Mouse (Mus musculus): ENCODE data around the gene Necab3. TPM values are rescaled to one million over a fixed set of nuclear protein-coding genes. Genes with fewer than 3 reads are reported as not detected.

Gene Necab3
- polyA plus RNA-seq, 1 experiment from 2014 or later: 0.73 TPM

DNA sequence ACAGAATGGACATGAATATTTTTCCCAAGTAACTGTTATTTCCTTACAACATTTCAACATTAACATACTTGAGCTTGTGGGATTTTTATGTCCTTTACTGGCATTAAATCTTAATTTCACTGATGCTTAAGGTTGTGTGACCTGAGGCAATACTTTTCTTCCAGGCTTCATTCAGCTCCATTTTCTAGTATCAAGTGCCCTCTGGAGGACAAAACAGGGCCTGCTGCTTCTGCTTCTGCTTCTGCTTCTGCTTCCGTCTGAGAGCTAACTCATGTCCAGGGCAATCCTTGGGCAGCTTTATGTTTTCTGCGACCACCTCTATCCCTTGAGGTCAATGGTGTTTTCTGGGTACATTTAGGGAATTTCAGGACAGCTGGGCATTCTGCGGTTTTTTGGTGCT is 19.0 kb downstream of the Necab3 start:
- Histone ChIP-seq H3K4me1 (ENCODE audit: control insufficient read depth, low read depth, low read length) (no peaks in the 10 kb centered on the region; the same call in 1 of the 2 replicates), H3K9ac (ENCODE audit: low read depth, low read length) (no peak overlapping the region), H3K27ac (ENCODE audit: low read length) (no peak overlapping the region)

DNA sequence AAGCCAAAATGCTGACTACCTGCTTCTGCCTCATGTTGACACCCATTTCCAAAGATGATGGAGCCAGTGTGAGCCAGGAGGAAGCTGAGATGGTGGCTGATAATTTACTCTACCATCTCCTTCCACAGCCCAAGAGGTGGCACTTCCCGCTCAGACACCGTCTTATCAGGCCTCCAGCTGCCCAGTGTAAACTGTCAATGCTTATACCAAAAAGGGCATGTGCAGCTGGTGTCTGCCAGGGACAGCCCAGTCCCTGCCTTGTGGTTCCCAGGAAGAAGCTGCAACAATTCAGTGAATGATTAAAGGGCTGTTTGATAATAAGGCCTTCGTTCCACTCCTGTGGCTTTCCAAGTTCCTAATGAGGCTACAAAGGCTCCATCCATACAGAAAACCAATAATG is 20.0 kb downstream of the Necab3 start:
- no peak overlapping the region for H3K4me3 ChIP-seq (ENCODE audit: low read depth, low read length)
- 18% methylated on average over 3 of the region's 3 CpGs for WGBS (ENCODE audit: insufficient replicate concordance)

More for the DNA sequence above, 19.0 kb downstream of the Necab3 start:
- ATAC-seq (ENCODE audit: low read depth): no peak
- H3K9me3 ChIP-seq (replicated peaks; ENCODE audit: control insufficient read depth, low read length): no peaks in the 10 kb centered on the region
- no peak overlapping the region for H3K4me3 ChIP-seq (ENCODE audit: low read depth, low read length)
- H3K36me3 ChIP-seq (ENCODE audit: control insufficient read depth, insufficient read depth): 0 out of 2 replicates have a peak, but pooled peaks cover 4% of the 10 kb centered on the region
- no peaks in the 10 kb centered on the region for H3K27me3 ChIP-seq (ENCODE audit: control insufficient read depth, insufficient read depth, low read depth, low read length)
- 67% methylated on average over 3 of the region's 3 CpGs for WGBS (ENCODE audit: insufficient replicate concordance)
- no peak overlapping the region for H3K4me2 ChIP-seq (ENCODE audit: low read depth, low read length)

DNA sequence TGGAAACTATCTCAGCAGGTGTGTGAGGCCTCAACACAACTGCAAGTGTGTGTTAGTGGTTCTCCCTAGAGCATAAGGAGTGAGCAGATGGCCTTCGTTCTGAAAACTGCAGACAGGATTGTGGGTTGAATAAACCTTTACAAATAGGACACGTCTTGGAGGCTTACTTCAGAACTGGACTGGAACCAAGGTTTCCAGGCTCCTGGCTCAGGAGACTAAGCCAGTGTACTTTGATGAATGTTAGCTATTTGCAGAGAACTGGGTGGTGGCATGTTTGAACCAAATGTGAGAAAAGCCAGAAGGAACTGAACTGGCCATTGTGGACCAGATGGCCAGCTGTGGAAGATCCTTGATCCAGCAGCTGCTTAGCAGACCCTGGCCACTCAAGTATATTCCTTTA is 20.4 kb downstream of the Necab3 start:
- Histone ChIP-seq H3K27ac (ENCODE audit: low read length) (no peak overlapping the region), H3K4me3 (ENCODE audit: low read depth, low read length) (no peak overlapping the region), H3K4me1 (ENCODE audit: control insufficient read depth, low read depth, low read length) (no peaks in the 10 kb centered on the region; the same call in 1 of the 2 replicates), H3K4me2 (ENCODE audit: low read depth, low read length) (no peak overlapping the region), H3K9me3 (replicated peaks; ENCODE audit: control insufficient read depth, low read length) (no peaks in the 10 kb centered on the region), H3K9ac (ENCODE audit: low read depth, low read length) (no peak overlapping the region), H3K36me3 (ENCODE audit: control insufficient read depth, insufficient read depth) (0 out of 2 replicates have a peak, but pooled peaks cover 4% of the 10 kb centered on the region), H3K27me3 (ENCODE audit: control insufficient read depth, insufficient read depth, low read depth, low read length) (no peaks in the 10 kb centered on the region)
- 61% methylated on average over 2 of the region's 2 CpGs for WGBS (ENCODE audit: insufficient replicate concordance)
- ATAC-seq (ENCODE audit: low read depth): no peak

More for the DNA sequence above, 20.0 kb downstream of the Necab3 start:
- H3K27me3 ChIP-seq (ENCODE audit: control insufficient read depth, insufficient read depth, low read depth, low read length): no peaks in the 10 kb centered on the region
- 0 out of 2 replicates have a peak, but pooled peaks have one; percentile 51 for ATAC-seq (ENCODE audit: low read depth)
- no peak overlapping the region for H3K27ac ChIP-seq (ENCODE audit: low read length)
- H3K4me2 ChIP-seq (ENCODE audit: low read depth, low read length): no peak overlapping the region
- H3K36me3 ChIP-seq (ENCODE audit: control insufficient read depth, insufficient read depth): 0 out of 2 replicates have a peak, but pooled peaks cover 4% of the 10 kb centered on the region
- H3K9ac ChIP-seq (ENCODE audit: low read depth, low read length): no peak overlapping the region
- H3K9me3 ChIP-seq (replicated peaks; ENCODE audit: control insufficient read depth, low read length): no peaks in the 10 kb centered on the region
- no peaks in the 10 kb centered on the region; the same call in 1 of the 2 replicates for H3K4me1 ChIP-seq (ENCODE audit: control insufficient read depth, low read depth, low read length)

DNA sequence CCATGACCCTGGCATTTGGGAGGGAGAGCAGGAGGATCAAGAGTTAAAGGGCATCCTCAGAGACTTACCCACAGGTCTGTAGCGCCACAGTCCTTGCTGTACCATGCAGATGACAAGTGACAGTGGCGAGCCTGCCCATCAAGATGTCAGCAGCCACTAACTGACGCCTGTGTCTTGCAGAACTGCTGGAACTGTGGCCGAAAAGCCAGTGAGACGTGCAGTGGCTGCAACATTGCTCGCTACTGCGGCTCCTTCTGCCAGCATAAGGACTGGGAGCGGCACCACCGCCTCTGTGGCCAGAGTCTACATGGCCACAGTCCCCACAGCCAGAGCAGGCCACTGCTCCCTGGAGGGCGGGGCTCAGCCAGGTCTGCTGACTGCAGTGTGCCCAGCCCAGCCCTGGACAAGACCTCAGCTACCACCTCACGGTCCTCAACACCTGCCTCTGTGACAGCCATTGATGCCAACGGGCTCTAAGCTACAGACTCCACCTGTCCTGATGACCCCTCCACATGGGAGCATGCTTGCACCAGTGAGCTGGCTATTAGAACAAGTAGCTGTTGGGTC is 23.9 kb downstream of the Necab3 start:
- Histone ChIP-seq H3K27ac (ENCODE audit: low read length) (no peak overlapping the region), H3K9me3 (replicated peaks; ENCODE audit: control insufficient read depth, low read length) (no peaks in the 10 kb centered on the region), H3K27me3 (ENCODE audit: control insufficient read depth, insufficient read depth, low read depth, low read length) (no peaks in the 10 kb centered on the region), H3K9ac (ENCODE audit: low read depth, low read length) (no peak overlapping the region), H3K4me2 (ENCODE audit: low read depth, low read length) (no peak overlapping the region), H3K4me3 (ENCODE audit: low read depth, low read length) (no peak overlapping the region), H3K4me1 (ENCODE audit: control insufficient read depth, low read depth, low read length) (no peaks in the 10 kb centered on the region; the same call in 1 of the 2 replicates), H3K36me3 (ENCODE audit: control insufficient read depth, insufficient read depth) (0 out of 2 replicates have a peak, but pooled peaks cover 6% of the 10 kb centered on the region)
- ATAC-seq (ENCODE audit: low read depth): no peak
- WGBS (ENCODE audit: insufficient replicate concordance): 80% methylated on average over 12 of the region's 12 CpGs

DNA sequence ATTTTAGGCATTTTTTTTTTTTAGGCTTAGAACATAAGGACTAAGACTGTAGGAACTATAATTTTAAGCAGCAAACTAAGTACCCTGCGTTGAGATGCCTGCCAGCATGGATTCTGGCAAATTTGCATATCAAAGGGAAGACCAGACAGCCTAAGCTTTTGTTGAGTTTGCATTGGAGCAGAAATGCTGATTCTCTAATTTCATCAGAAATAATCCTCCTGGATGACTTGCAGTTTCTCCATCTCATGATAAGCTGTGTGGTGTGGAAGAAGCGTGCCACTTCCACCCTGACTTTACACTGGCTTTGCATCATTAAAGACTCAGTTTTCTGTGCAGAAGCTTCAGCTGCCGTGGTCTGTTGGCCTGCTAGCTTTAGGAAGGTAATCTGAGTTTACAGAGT is 25.8 kb downstream of the Necab3 start:
- Histone ChIP-seq H3K9ac (ENCODE audit: low read depth, low read length) (no peak overlapping the region), H3K27me3 (ENCODE audit: control insufficient read depth, insufficient read depth, low read depth, low read length) (no peaks in the 10 kb centered on the region), H3K36me3 (ENCODE audit: control insufficient read depth, insufficient read depth) (0 out of 2 replicates have a peak, but pooled peaks cover 6% of the 10 kb centered on the region), H3K9me3 (replicated peaks; ENCODE audit: control insufficient read depth, low read length) (no peaks in the 10 kb centered on the region), H3K4me3 (ENCODE audit: low read depth, low read length) (no peak overlapping the region), H3K27ac (ENCODE audit: low read length) (no peak overlapping the region), H3K4me2 (ENCODE audit: low read depth, low read length) (no peak overlapping the region), H3K4me1 (ENCODE audit: control insufficient read depth, low read depth, low read length) (no peaks in the 10 kb centered on the region)
- no peak for ATAC-seq (ENCODE audit: low read depth)
- WGBS (ENCODE audit: insufficient replicate concordance): 49% methylated on average over 3 of the region's 3 CpGs

DNA sequence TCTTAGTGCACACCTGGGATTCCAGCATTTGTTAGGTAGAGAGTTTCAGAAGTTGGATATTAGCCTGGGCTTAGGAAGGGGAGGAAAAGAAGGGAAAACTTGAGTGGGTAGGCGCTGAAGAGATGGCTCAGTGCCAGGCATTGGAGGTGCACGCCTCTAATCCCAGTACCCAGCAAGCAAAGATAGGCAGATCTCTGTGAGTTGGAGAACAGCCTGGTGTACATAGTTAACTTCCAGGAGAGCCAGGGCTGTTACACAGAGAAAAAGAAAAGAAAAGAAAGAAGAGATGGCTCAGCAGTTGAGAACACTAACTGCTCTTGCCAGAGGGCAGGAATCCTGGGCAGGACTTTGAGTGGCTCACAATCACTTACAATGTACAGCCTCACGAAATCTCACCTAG is 32.2 kb downstream of the Necab3 start:
- no peaks in the 10 kb centered on the region for H3K4me1 ChIP-seq (ENCODE audit: control insufficient read depth, low read depth, low read length)
- no peak overlapping the region for H3K9ac ChIP-seq (ENCODE audit: low read depth, low read length)
- WGBS (ENCODE audit: insufficient replicate concordance): 60% methylated on average over 3 of the region's 3 CpGs
- no peaks in the 10 kb centered on the region for H3K9me3 ChIP-seq (replicated peaks; ENCODE audit: control insufficient read depth, low read length)
- no peak overlapping the region for H3K4me2 ChIP-seq (ENCODE audit: low read depth, low read length)
- no peaks in the 10 kb centered on the region for H3K27me3 ChIP-seq (ENCODE audit: control insufficient read depth, insufficient read depth, low read depth, low read length)
- no peak overlapping the region for H3K27ac ChIP-seq (ENCODE audit: low read length)
- H3K36me3 ChIP-seq (ENCODE audit: control insufficient read depth, insufficient read depth): peaks cover 2% of the 10 kb centered on the region; the same call in 1 of the 2 replicates
- no peak for ATAC-seq (ENCODE audit: low read depth)
- no peak overlapping the region for H3K4me3 ChIP-seq (ENCODE audit: low read depth, low read length)

DNA sequence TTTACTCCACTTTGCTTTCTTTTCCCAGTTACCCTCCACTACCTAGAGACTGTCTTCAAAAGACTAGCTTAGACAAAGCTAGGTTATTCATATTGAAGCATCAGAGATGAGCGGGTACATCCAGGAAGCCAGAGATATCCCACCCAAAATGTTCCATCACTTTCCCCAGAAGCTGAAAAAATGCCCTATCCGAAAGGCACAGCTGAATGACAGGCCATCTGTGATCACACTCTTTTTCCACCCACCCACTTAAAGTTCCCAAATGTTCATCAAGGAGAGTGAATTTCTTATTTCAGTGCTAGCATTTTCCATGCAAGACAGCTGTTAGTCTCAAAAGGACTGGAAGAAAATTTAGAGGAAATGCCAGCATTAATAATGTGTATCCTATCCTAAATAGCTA is 33.4 kb downstream of the Necab3 start:
- Histone ChIP-seq H3K4me3 (ENCODE audit: low read depth, low read length) (no peak overlapping the region), H3K36me3 (ENCODE audit: control insufficient read depth, insufficient read depth) (peaks cover 2% of the 10 kb centered on the region; the same call in 1 of the 2 replicates), H3K9ac (ENCODE audit: low read depth, low read length) (no peak overlapping the region), H3K27me3 (ENCODE audit: control insufficient read depth, insufficient read depth, low read depth, low read length) (no peaks in the 10 kb centered on the region), H3K4me2 (ENCODE audit: low read depth, low read length) (no peak overlapping the region), H3K27ac (ENCODE audit: low read length) (no peak overlapping the region), H3K4me1 (ENCODE audit: control insufficient read depth, low read depth, low read length) (no peaks in the 10 kb centered on the region), H3K9me3 (replicated peaks; ENCODE audit: control insufficient read depth, low read length) (no peaks in the 10 kb centered on the region)
- ATAC-seq (ENCODE audit: low read depth): no peak
- WGBS (ENCODE audit: insufficient replicate concordance): 76% methylated on average over 2 of the region's 2 CpGs

DNA sequence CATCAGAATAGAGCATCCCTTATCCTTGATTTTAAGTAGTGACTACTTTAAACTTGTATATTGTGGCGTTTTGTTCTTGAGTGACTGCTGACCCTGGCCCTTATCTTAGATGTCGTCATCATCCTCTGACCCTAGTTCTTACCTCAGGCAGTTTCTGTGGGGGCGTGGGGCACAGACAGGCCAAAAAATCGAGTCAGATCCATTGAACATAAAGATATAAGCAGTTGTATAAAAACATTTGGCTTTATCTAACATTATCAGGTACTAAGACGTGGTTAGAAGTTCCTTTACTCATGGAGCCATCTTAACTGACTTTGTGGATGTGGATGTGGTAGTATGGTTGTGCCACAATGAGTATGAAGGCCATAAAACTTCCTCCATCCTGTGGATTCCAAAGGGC is 36.4 kb downstream of the Necab3 start:
- 30% methylated on average over 5 of the region's 5 CpGs for WGBS (ENCODE audit: insufficient replicate concordance)

DNA sequence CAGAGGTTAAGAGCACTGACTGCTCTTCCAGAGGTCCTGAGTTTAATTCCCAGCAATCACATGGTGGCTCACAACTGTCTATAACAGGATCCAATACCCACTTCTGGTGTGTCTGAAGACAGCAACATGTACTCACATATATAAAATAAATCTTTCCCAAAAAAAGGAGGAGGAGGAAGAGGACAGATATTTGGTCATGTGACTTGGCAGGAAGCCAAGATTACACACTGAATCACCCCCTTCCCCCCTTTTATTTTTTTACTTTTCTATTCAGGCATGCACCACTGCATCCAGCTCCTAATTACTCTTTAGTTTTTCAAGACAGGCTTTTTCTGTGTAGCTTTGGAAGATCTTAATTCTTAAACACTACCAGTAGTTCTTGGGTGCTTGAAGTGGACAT is 37.2 kb downstream of the Necab3 start:
- peaks cover 2% of the 10 kb centered on the region; the same call in 1 of the 2 replicates for H3K36me3 ChIP-seq (ENCODE audit: control insufficient read depth, insufficient read depth)
- no peaks in the 10 kb centered on the region for H3K27me3 ChIP-seq (ENCODE audit: control insufficient read depth, insufficient read depth, low read depth, low read length)

More for the DNA sequence above, 36.4 kb downstream of the Necab3 start:
- Histone ChIP-seq H3K4me2 (ENCODE audit: low read depth, low read length) (no peak overlapping the region), H3K9ac (ENCODE audit: low read depth, low read length) (no peak overlapping the region), H3K36me3 (ENCODE audit: control insufficient read depth, insufficient read depth) (peaks cover 2% of the 10 kb centered on the region; the same call in 1 of the 2 replicates), H3K4me1 (ENCODE audit: control insufficient read depth, low read depth, low read length) (no peaks in the 10 kb centered on the region), H3K9me3 (replicated peaks; ENCODE audit: control insufficient read depth, low read length) (no peaks in the 10 kb centered on the region), H3K27me3 (ENCODE audit: control insufficient read depth, insufficient read depth, low read depth, low read length) (no peaks in the 10 kb centered on the region), H3K27ac (ENCODE audit: low read length) (no peak overlapping the region), H3K4me3 (ENCODE audit: low read depth, low read length) (no peak overlapping the region)
- no peak for ATAC-seq (ENCODE audit: low read depth)

More for the DNA sequence above, 37.2 kb downstream of the Necab3 start:
- no peak overlapping the region for H3K4me3 ChIP-seq (ENCODE audit: low read depth, low read length)
- ATAC-seq (ENCODE audit: low read depth): no peak
- no peaks in the 10 kb centered on the region for H3K4me1 ChIP-seq (ENCODE audit: control insufficient read depth, low read depth, low read length)
- H3K4me2 ChIP-seq (ENCODE audit: low read depth, low read length): no peak overlapping the region
- H3K9ac ChIP-seq (ENCODE audit: low read depth, low read length): no peak overlapping the region
- H3K27ac ChIP-seq (ENCODE audit: low read length): no peak overlapping the region
- no peaks in the 10 kb centered on the region for H3K9me3 ChIP-seq (replicated peaks; ENCODE audit: control insufficient read depth, low read length)
